Mouse (Mus musculus): ENCODE results near the gene Vgll4. TPM values are rescaled to one million over a fixed set of nuclear protein-coding genes. Genes with fewer than 3 reads are reported as not detected.

Gene Vgll4
- polyA plus RNA-seq, 1 experiment from 2014 or later = 73.1 TPM

DNA sequence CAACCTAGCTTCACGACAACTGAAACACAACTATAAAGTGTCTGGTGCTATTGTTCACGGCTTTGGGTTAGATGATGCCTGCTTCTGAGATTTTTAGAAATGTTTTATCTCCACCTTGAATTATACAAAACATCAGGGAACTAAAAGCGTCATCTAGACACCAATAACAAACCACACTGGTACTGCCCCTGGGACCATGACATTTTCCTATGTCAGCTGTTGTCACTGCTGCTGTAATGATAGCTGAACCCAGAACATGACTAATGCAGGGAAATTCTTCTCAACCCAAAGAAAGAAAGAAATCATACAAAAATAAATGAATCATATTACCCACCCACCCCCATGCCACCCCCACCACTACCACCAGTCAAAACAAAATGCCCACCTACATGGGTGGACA is 65.0 kb downstream of the Vgll4 start:
- Histone ChIP-seq H3K27me3 (ENCODE audit: control insufficient read depth, insufficient read depth, low read length) (no peaks in the 10 kb centered on the region), H3K4me1 (replicated peaks; ENCODE audit: control insufficient read depth, insufficient read depth, low read length) (peaks cover 33% of the 10 kb centered on the region), H3K9me3 (ENCODE audit: control insufficient read depth, low read length) (no peaks in the 10 kb centered on the region), H3K27ac (ENCODE audit: low read depth, low read length) (no peak overlapping the region), H3K36me3 (ENCODE audit: control insufficient read depth, insufficient read depth, low read length) (no peaks in the 10 kb centered on the region), H3K9ac (ENCODE audit: low read length) (no peak overlapping the region), H3K4me3 (ENCODE audit: low read depth, low read length) (no peak overlapping the region), H3K4me2 (ENCODE audit: low read depth, low read length, severe bottlenecking) (no peak overlapping the region)
- ATAC-seq (replicated peaks; ENCODE audit: low FRiP score) (no peak), DNase-seq (ENCODE audit: low spot score) (no peak)
- WGBS = 94% methylated on average over 3 of the region's 3 CpGs

DNA sequence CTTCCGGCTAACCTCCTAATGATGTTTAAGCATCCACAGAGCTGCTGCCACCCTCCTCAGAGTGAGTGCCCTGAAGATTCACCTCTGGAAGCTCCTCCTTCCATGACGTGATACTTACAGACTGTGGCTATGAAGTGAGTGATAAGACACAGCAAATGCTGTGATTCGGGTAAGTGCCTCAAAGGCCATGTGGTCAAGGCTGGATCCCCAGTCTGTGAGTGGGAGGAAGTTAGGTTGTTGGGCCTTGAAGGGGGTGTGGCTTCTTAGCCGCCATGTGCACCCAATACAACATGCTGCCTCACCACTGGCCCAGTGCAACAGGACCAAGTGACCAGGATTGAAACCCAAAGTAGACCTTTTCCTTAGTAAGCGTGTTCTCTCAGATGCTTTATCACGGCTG is 65.6 kb downstream of the Vgll4 start:
- peaks cover 34% of the 10 kb centered on the region for H3K4me1 ChIP-seq (replicated peaks; ENCODE audit: control insufficient read depth, insufficient read depth, low read length)
- no peak overlapping the region for H3K27ac ChIP-seq (ENCODE audit: low read depth, low read length)
- no peaks in the 10 kb centered on the region for H3K36me3 ChIP-seq (ENCODE audit: control insufficient read depth, insufficient read depth, low read length)
- H3K4me3 ChIP-seq (ENCODE audit: low read depth, low read length) = no peak overlapping the region
- no peak overlapping the region for H3K4me2 ChIP-seq (ENCODE audit: low read depth, low read length, severe bottlenecking)
- no peak overlapping the region for H3K9ac ChIP-seq (ENCODE audit: low read length)
- 86% methylated on average over 6 of the region's 6 CpGs for WGBS
- DNase-seq (ENCODE audit: low spot score) = no peak
- no peaks in the 10 kb centered on the region for H3K9me3 ChIP-seq (ENCODE audit: control insufficient read depth, low read length)
- H3K27me3 ChIP-seq (ENCODE audit: control insufficient read depth, insufficient read depth, low read length) = no peaks in the 10 kb centered on the region
- no peak for ATAC-seq (replicated peaks; ENCODE audit: low FRiP score)

DNA sequence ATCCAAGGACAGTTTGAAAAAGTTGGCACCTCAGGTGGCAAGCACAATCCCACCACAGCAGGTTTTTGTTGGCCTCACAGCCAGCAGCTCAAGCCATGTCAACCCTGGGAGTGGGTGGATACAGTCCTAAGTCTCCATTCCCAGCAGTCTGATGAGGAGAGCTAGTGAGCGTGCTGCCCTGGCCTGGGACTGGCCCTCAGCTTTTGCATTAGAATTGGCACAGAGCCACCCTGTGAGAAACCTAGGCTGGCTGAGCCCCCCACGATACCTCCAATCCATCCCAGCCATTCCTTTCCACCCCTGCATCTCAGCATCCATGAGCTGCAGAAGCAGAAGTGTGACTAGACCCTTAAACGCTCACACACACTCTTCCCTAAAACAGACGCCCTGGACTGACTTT is 67.9 kb downstream of the Vgll4 start:
- 23% methylated on average over 4 of the region's 4 CpGs for WGBS
- H3K9me3 ChIP-seq (ENCODE audit: control insufficient read depth, low read length) = no peaks in the 10 kb centered on the region
- ATAC-seq (replicated peaks; ENCODE audit: low FRiP score) = 0 out of 2 replicates have a peak, but pooled peaks have one; percentile 22

DNA sequence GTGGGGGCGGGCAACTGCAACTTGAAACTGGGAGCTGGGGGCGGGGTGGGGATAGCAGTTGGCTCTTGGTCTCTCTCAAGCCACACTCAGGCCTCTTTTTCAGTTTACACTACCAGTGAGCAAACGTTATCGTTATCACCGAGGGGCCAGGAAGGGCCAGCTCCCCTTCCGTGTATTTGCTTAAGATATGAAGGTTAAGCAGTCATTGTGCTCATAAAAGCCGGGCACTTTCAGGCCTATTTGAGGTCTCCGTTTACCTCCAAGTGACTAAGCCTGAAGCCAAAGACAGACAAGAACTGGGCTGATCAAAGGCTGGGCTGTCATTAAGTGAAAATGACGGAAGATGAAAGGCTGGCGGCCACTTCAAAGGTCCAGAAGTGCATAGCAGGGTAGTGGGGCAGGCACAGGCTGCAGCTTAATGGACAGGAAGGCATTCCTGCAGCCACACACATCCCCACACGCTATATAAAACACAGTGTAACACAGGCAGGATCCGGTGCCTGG is 68.4 kb downstream of the Vgll4 start:
- no peaks in the 10 kb centered on the region for H3K9me3 ChIP-seq (ENCODE audit: control insufficient read depth, low read length)
- peak; percentile 67 for ATAC-seq (replicated peaks; ENCODE audit: low FRiP score)
- peaks cover 34% of the 10 kb centered on the region for H3K4me1 ChIP-seq (replicated peaks; ENCODE audit: control insufficient read depth, insufficient read depth, low read length)
- H3K9ac ChIP-seq (ENCODE audit: low read length) = no peak overlapping the region
- no peaks in the 10 kb centered on the region for H3K27me3 ChIP-seq (ENCODE audit: control insufficient read depth, insufficient read depth, low read length)
- DNase-seq (ENCODE audit: low spot score) = peak; percentile 72
- peak overlapping the region; percentile 37; the same call in 1 of the 2 replicates for H3K27ac ChIP-seq (ENCODE audit: low read depth, low read length)
- under 1% methylated on average over 12 of the region's 12 CpGs for WGBS
- peak overlapping the region; percentile 15 for H3K4me2 ChIP-seq (ENCODE audit: low read depth, low read length, severe bottlenecking)
- no peaks in the 10 kb centered on the region for H3K36me3 ChIP-seq (ENCODE audit: control insufficient read depth, insufficient read depth, low read length)
- H3K4me3 ChIP-seq (ENCODE audit: low read depth, low read length) = no peak overlapping the region

More for the DNA sequence above, 67.9 kb downstream of the Vgll4 start:
- no peak overlapping the region for H3K4me3 ChIP-seq (ENCODE audit: low read depth, low read length)
- H3K4me2 ChIP-seq (ENCODE audit: low read depth, low read length, severe bottlenecking) = no peak overlapping the region; the same call in 1 of the 2 replicates
- H3K9ac ChIP-seq (ENCODE audit: low read length) = no peak overlapping the region
- peak overlapping the region; percentile 37; the same call in 1 of the 2 replicates for H3K27ac ChIP-seq (ENCODE audit: low read depth, low read length)
- H3K36me3 ChIP-seq (ENCODE audit: control insufficient read depth, insufficient read depth, low read length) = no peaks in the 10 kb centered on the region
- no peaks in the 10 kb centered on the region for H3K27me3 ChIP-seq (ENCODE audit: control insufficient read depth, insufficient read depth, low read length)
- no peak for DNase-seq (ENCODE audit: low spot score)
- H3K4me1 ChIP-seq (replicated peaks; ENCODE audit: control insufficient read depth, insufficient read depth, low read length) = peaks cover 34% of the 10 kb centered on the region

DNA sequence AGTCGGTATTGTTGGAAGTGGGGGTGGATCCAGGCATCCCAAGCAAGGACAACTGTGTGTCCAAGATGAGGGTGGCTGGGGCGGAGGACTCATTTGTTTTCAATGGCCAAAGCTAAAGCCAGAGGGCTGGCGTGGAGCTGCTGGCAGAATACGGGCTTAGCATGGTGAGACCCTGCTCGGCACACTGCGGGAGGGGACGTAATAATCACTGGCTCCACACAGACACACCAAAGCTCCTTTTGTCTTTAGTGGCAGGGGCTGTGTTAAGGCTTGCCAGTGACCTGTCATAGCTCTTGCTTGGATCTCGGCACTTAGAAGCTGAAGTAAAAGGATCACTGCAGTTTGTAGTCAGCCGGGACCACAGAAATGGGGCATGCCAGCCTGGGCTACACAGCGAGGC is 69.6 kb downstream of the Vgll4 start:
- DNase-seq (ENCODE audit: low spot score) (no peak), ATAC-seq (replicated peaks; ENCODE audit: low FRiP score) (no peak)
- H3K9ac ChIP-seq (ENCODE audit: low read length) = peak overlapping the region; percentile 20

DNA sequence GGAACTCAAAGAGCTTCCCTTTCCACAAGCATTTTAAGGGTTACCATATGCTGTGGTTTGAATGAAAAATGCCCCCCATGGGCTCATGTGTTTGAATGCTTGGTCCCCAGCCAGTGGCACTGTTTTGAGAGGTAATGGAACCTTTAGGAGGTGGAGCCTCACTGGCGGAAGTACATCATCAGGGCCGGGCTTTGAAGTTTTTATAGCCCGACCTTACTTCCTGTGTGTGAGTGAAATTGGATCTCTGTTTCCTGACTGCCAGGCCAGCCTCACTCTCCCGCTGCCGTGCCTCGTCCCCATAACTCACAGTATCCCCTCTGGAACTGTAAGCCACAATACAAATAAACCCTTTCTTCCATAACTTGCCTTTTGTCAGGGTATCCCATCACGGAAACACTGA is 70.1 kb downstream of the Vgll4 start:
- H3K36me3 ChIP-seq (ENCODE audit: control insufficient read depth, insufficient read depth, low read length) = no peaks in the 10 kb centered on the region
- WGBS = 51% methylated on average over 7 of the region's 7 CpGs
- no peak for ATAC-seq (replicated peaks; ENCODE audit: low FRiP score)
- peak overlapping the region; percentile 32 for H3K27ac ChIP-seq (ENCODE audit: low read depth, low read length)
- no peaks in the 10 kb centered on the region for H3K9me3 ChIP-seq (ENCODE audit: control insufficient read depth, low read length)
- no peaks in the 10 kb centered on the region for H3K27me3 ChIP-seq (ENCODE audit: control insufficient read depth, insufficient read depth, low read length)
- peak overlapping the region; percentile 20; the same call in 1 of the 2 replicates for H3K9ac ChIP-seq (ENCODE audit: low read length)
- no peak for DNase-seq (ENCODE audit: low spot score)
- no peak overlapping the region; the same call in 1 of the 2 replicates for H3K4me2 ChIP-seq (ENCODE audit: low read depth, low read length, severe bottlenecking)
- no peak overlapping the region for H3K4me3 ChIP-seq (ENCODE audit: low read depth, low read length)
- peaks cover 32% of the 10 kb centered on the region for H3K4me1 ChIP-seq (replicated peaks; ENCODE audit: control insufficient read depth, insufficient read depth, low read length)

More for the DNA sequence above, 69.6 kb downstream of the Vgll4 start:
- Histone ChIP-seq H3K4me2 (ENCODE audit: low read depth, low read length, severe bottlenecking) (peak overlapping the region; percentile 6; the same call in 1 of the 2 replicates), H3K4me3 (ENCODE audit: low read depth, low read length) (no peak overlapping the region), H3K27ac (ENCODE audit: low read depth, low read length) (peak overlapping the region; percentile 32), H3K36me3 (ENCODE audit: control insufficient read depth, insufficient read depth, low read length) (no peaks in the 10 kb centered on the region), H3K4me1 (replicated peaks; ENCODE audit: control insufficient read depth, insufficient read depth, low read length) (peaks cover 32% of the 10 kb centered on the region), H3K9me3 (ENCODE audit: control insufficient read depth, low read length) (no peaks in the 10 kb centered on the region), H3K27me3 (ENCODE audit: control insufficient read depth, insufficient read depth, low read length) (no peaks in the 10 kb centered on the region)
- WGBS = 30% methylated on average over 10 of the region's 10 CpGs

DNA sequence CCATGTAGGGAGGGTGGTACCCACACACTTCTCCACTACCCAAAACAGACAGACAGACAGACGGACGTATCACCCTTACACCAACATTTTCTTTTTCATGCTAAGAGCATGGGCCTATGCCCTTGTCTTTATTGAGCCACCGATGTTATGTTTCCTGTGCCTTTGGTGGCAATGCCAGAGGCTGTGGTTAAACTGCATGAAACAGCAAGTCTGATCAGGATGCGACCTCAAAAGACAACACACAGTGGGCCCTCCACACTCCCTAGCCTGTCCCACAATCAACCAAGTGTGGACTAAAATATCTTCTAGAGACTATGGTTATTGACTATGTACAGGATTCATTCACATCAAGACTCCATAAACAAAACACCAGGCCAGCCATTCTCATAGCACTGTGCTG is 70.8 kb downstream of the Vgll4 start:
- ATAC-seq (replicated peaks; ENCODE audit: low FRiP score) (no peak), DNase-seq (ENCODE audit: low spot score) (no peak)
- H3K9ac ChIP-seq (ENCODE audit: low read length) = no peak overlapping the region
- 97% methylated on average over 4 of the region's 4 CpGs for WGBS
- H3K4me3 ChIP-seq (ENCODE audit: low read depth, low read length) = no peak overlapping the region
- H3K27ac ChIP-seq (ENCODE audit: low read depth, low read length) = no peak overlapping the region
- H3K4me1 ChIP-seq (replicated peaks; ENCODE audit: control insufficient read depth, insufficient read depth, low read length) = peaks cover 32% of the 10 kb centered on the region
- H3K4me2 ChIP-seq (ENCODE audit: low read depth, low read length, severe bottlenecking) = no peak overlapping the region
- H3K36me3 ChIP-seq (ENCODE audit: control insufficient read depth, insufficient read depth, low read length) = no peaks in the 10 kb centered on the region
- no peaks in the 10 kb centered on the region for H3K27me3 ChIP-seq (ENCODE audit: control insufficient read depth, insufficient read depth, low read length)
- H3K9me3 ChIP-seq (ENCODE audit: control insufficient read depth, low read length) = no peaks in the 10 kb centered on the region

DNA sequence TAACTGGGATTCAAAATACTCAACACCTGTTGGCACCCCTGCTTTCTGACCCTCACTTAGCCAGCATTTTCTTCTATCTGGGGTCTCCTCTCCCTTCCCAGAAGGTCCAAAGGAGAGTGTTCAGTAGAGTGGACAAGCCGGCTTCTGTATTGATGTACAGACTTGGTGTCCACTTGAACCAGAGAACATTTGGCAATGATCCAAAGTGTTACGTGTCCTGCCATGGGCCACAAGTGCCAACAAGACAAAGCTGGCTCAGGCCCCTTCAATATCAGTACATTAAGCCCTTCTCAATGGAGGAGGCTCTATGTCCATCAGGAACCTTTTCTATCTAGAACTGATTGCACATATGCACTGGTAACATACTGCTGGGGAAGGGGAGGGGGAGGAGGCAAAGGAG is 73.5 kb downstream of the Vgll4 start:
- no peak overlapping the region for H3K27ac ChIP-seq (ENCODE audit: low read depth, low read length)
- H3K36me3 ChIP-seq (ENCODE audit: control insufficient read depth, insufficient read depth, low read length) = no peaks in the 10 kb centered on the region
- ATAC-seq (replicated peaks; ENCODE audit: low FRiP score) = no peak
- no peak overlapping the region for H3K4me3 ChIP-seq (ENCODE audit: low read depth, low read length)
- DNase-seq (ENCODE audit: low spot score) = no peak
- H3K27me3 ChIP-seq (ENCODE audit: control insufficient read depth, insufficient read depth, low read length) = no peaks in the 10 kb centered on the region
- no peak overlapping the region for H3K4me2 ChIP-seq (ENCODE audit: low read depth, low read length, severe bottlenecking)
- no peak overlapping the region for H3K9ac ChIP-seq (ENCODE audit: low read length)
- WGBS = 92% methylated on average over 2 of the region's 2 CpGs
- no peaks in the 10 kb centered on the region for H3K9me3 ChIP-seq (ENCODE audit: control insufficient read depth, low read length)
- H3K4me1 ChIP-seq (replicated peaks; ENCODE audit: control insufficient read depth, insufficient read depth, low read length) = peaks cover 38% of the 10 kb centered on the region

DNA sequence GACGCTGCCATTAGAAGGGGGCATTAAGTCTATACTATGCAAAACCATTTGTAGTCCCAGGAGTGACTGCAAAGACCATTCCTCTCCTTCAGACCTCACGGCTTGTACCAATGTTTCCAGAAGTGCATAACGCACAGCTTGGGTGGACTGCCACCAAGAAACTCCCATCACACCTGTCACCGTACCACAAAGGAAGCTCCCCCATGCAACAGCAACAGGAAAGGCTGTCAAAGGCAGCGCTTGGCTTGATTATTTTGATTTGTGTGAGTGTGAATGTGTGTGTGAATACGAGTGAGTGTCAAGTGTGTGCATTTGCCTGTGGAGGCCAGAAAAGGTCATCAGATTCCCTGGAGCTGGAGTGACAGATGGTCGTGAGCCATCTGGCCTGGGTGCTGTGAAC is 74.6 kb downstream of the Vgll4 start:
- no peaks in the 10 kb centered on the region for H3K36me3 ChIP-seq (ENCODE audit: control insufficient read depth, insufficient read depth, low read length)
- ATAC-seq (replicated peaks; ENCODE audit: low FRiP score) (no peak), DNase-seq (ENCODE audit: low spot score) (no peak)
- no peaks in the 10 kb centered on the region for H3K9me3 ChIP-seq (ENCODE audit: control insufficient read depth, low read length)
- 95% methylated on average over 7 of the region's 7 CpGs for WGBS
- H3K4me2 ChIP-seq (ENCODE audit: low read depth, low read length, severe bottlenecking) = no peak overlapping the region
- no peaks in the 10 kb centered on the region for H3K27me3 ChIP-seq (ENCODE audit: control insufficient read depth, insufficient read depth, low read length)
- no peak overlapping the region for H3K4me3 ChIP-seq (ENCODE audit: low read depth, low read length)
- H3K9ac ChIP-seq (ENCODE audit: low read length) = no peak overlapping the region
- H3K4me1 ChIP-seq (replicated peaks; ENCODE audit: control insufficient read depth, insufficient read depth, low read length) = peaks cover 35% of the 10 kb centered on the region
- no peak overlapping the region for H3K27ac ChIP-seq (ENCODE audit: low read depth, low read length)
